In the genomic region with DNA sequence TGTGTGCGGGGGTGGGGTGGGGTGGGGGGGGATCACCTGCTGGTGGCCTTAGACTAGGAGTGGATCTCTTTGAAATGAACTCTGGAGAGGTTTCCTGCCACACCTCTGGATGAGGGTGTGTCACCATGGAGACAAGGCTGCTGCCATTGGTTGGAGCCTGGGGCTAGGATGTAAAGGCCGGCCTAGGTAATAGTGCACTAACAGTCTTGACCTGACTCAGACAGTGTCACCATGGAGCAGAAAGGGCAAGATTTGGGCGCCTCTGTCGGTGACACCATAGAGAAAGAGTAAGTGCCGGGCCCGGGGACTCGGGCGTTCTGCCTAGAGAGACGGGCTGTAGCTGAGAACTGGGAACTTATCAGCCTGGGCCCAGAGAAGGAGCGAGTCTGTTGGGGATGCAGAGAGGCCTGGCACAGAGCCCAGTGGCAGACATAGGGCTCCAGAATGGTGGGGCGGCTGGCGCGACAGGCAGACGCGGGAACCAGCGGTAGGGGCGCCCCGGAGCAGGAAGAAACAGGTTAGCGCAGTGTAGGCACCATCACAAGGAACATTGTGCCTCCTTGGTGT, we compare ENCODE assay signal across 8 mouse cellular contexts. TPM values are rescaled to one million over a fixed set of nuclear protein-coding genes. Genes with fewer than 3 reads are reported as not detected.
A peak's percentile ranks its signal among the peaks of the same experiment; 100 is the strongest.
DNase-seq lines count a peak whose midpoint lies in the region; ATAC-seq and TF ChIP-seq lines count a peak whose summit lies in the region.
"Not testable (repeated sequence)": the region's sequence is repeated elsewhere in the genome, so short reads cannot be mapped to it uniquely, and the experiment has no call there.

A gene (plus strand): TSS at position 51 of the 567 bp plus-strand sequence.

- H3K9ac ChIP-seq in MEL (ENCODE audit: control insufficient read depth, low read depth, low read length, poor library complexity, severe bottlenecking), result peak within 1 kb of the TSS; percentile 14; the same call in 1 of the 2 replicates
- H3K9ac ChIP-seq in hindbrain, embryonic 14.5 days; lung, embryonic 14.5 days; neural tube, embryonic 12.5 days; stomach, postnatal 0 days (ENCODE audit: low read length): not testable (repeated sequence)

- not testable (repeated sequence) for H3K27me3 ChIP-seq in MEL (ENCODE audit: control insufficient read depth in 1 of 2, insufficient read depth in 2 of 2, low read length in 2 of 2); hindbrain, embryonic 14.5 days (ENCODE audit: control insufficient read depth, insufficient read depth, low read length); lung, embryonic 14.5 days (ENCODE audit: insufficient read depth, low read length); neural tube, embryonic 12.5 days (replicated peaks); stomach, postnatal 0 days (ENCODE audit: control insufficient read depth, insufficient read depth, low read length)

- H3K79me2 ChIP-seq in MEL (ENCODE audit: control insufficient read depth, insufficient read depth, low read length, poor library complexity), result not testable (repeated sequence)

- peak within 1 kb of the TSS; percentile 35 for H3K4me2 ChIP-seq in hindbrain, embryonic 14.5 days (replicated peaks)
- H3K4me2 ChIP-seq in lung, embryonic 14.5 days, result peak within 1 kb of the TSS; percentile 50
- H3K4me2 ChIP-seq in neural tube, embryonic 12.5 days (replicated peaks), result peak within 1 kb of the TSS; percentile 41
- peak within 1 kb of the TSS; percentile 25; the same call in 1 of the 2 replicates for H3K4me2 ChIP-seq in stomach, postnatal 0 days (replicated peaks; ENCODE audit: low read depth)

- 5% methylated on average over 19 of the region's 19 CpGs for WGBS in hindbrain, embryonic 14.5 days
- 5% methylated on average over 18 of the region's 19 CpGs for WGBS in lung, embryonic 14.5 days
- WGBS in neural tube, embryonic 12.5 days, result 10% methylated on average over 19 of the region's 19 CpGs
- 9% methylated on average over 19 of the region's 19 CpGs for WGBS in stomach, postnatal 0 days

- not testable (repeated sequence) for H3K27ac ChIP-seq in MEL (ENCODE audit: control insufficient read depth, low read depth, low read length); hindbrain, embryonic 14.5 days; lung, embryonic 14.5 days (ENCODE audit: low read depth); neural tube, embryonic 12.5 days; stomach, postnatal 0 days (replicated peaks)

- TF ChIP-seq RAD21 in MEL (IDR thresholded peaks at IDR 0.05; ENCODE audit: low read depth, low read length), result not testable (repeated sequence)

- not testable (repeated sequence) for TF ChIP-seq CTCF in MEL (IDR thresholded peaks at IDR 0.05 in 2 of 3, conservative IDR thresholded peaks at IDR 0.05 in 1 of 3; ENCODE audit: control insufficient read depth in 1 of 3, insufficient read depth in 1 of 3, low read depth in 2 of 3, low read length in 3 of 3, poor library complexity in 1 of 3, severe bottlenecking in 1 of 3)
- TF ChIP-seq CTCF in lung, embryonic 14.5 days (IDR thresholded peaks at IDR 0.05; ENCODE audit: low read depth), result peak; percentile 30
- peak; percentile 37; the same call in 1 of the 2 replicates for TF ChIP-seq CTCF in stomach, postnatal 0 days (IDR thresholded peaks at IDR 0.05; ENCODE audit: low read depth)

- H3K36me3 ChIP-seq in MEL (ENCODE audit: control insufficient read depth in 1 of 2, insufficient read depth in 2 of 2, low read length in 2 of 2); hindbrain, embryonic 14.5 days (replicated peaks; ENCODE audit: control insufficient read depth, insufficient read depth); lung, embryonic 14.5 days (ENCODE audit: insufficient read depth); neural tube, embryonic 12.5 days; stomach, postnatal 0 days (ENCODE audit: control insufficient read depth, insufficient read depth, low read length): not testable (repeated sequence)

- not testable (repeated sequence) for TF ChIP-seq POLR2A in MEL (IDR thresholded peaks at IDR 0.05; ENCODE audit: control insufficient read depth in 1 of 2, insufficient read depth in 1 of 2, low read depth in 1 of 2, low read length in 2 of 2, poor library complexity in 1 of 2)

- ATAC-seq in common myeloid progenitor, adult 5-6 weeks (replicated peaks; ENCODE audit: low read depth, poor library complexity, severe bottlenecking), result peak; percentile 78
- peak; percentile 91 for ATAC-seq in hindbrain, embryonic 14.5 days (ENCODE audit: low FRiP score)
- ATAC-seq in lung, embryonic 14.5 days (ENCODE audit: insufficient read depth), result peak; percentile 89
- peak; percentile 89 for ATAC-seq in neural tube, embryonic 12.5 days (ENCODE audit: low FRiP score, low read depth)
- peak; percentile 81 for ATAC-seq in stomach, postnatal 0 days (ENCODE audit: low FRiP score, low TSS enrichment)

- H3K9me3 ChIP-seq in MEL (replicated peaks; ENCODE audit: insufficient read depth, low read length); hindbrain, embryonic 14.5 days (ENCODE audit: control insufficient read depth, low read length); lung, embryonic 14.5 days (ENCODE audit: low read depth, low read length); neural tube, embryonic 12.5 days; stomach, postnatal 0 days (ENCODE audit: control insufficient read depth, low read length): not testable (repeated sequence)

- peak within 1 kb of the TSS; percentile 55 to 61 for H3K4me3 ChIP-seq in MEL (ENCODE audit: control insufficient read depth in 1 of 2, insufficient read depth in 1 of 2, low read depth in 2 of 2, low read length in 2 of 2)
- not testable (repeated sequence) for H3K4me3 ChIP-seq in hindbrain, embryonic 14.5 days (replicated peaks; ENCODE audit: low read length); lung, embryonic 14.5 days (ENCODE audit: low read depth, low read length); neural tube, embryonic 12.5 days; stomach, postnatal 0 days (ENCODE audit: low read depth, low read length)

- not testable (repeated sequence) for TF ChIP-seq EP300 in MEL (IDR thresholded peaks at IDR 0.05; ENCODE audit: low read depth in 1 of 2, low read length in 2 of 2); stomach, postnatal 0 days (optimal IDR thresholded peaks at IDR 0.05)

- peak; percentile 16 for DNase-seq in MEL (ENCODE audit: low read depth, low spot score)
- peak; percentile 16 to 33 for DNase-seq in gastrocnemius, adult 8-10 months (ENCODE audit: low spot score in 2 of 2)
- not testable (repeated sequence) for DNase-seq in hindbrain, embryonic 14.5 days (ENCODE audit: low spot score)
- DNase-seq in layer of hippocampus, adult 9-11 months, result peak; percentile 41
- DNase-seq in lung, embryonic 14.5 days, result peak; percentile 26
- peak; percentile 24 for DNase-seq in stomach, postnatal 0 days (ENCODE audit: low spot score)

- H3K4me1 ChIP-seq in MEL (ENCODE audit: control insufficient read depth in 1 of 2, insufficient read depth in 2 of 2, low read length in 2 of 2); hindbrain, embryonic 14.5 days (replicated peaks; ENCODE audit: control insufficient read depth, insufficient read depth, low read length); lung, embryonic 14.5 days (ENCODE audit: insufficient read depth); neural tube, embryonic 12.5 days; stomach, postnatal 0 days (replicated peaks; ENCODE audit: control insufficient read depth, insufficient read depth): not testable (repeated sequence)

RNA-seq across cellular contexts. Expression of the gene that starts here (rescaled TPM):
- total RNA-seq in MEL (2012; rRNA removed), result 0.65 and 0.85 TPM in 2 replicates
- 1 to 10 TPM in 1 of 2 experiments, not detected in 1; 1.7 TPM for polyA plus RNA-seq in MEL (2012; ENCODE audit: insufficient read depth in 1 of 2, insufficient read length in 2 of 2, low read depth in 1 of 2, low replicate concordance in 2 of 2, missing spikeins in 1 of 2)
- total RNA-seq in common myeloid progenitor, adult 5-6 weeks (2017), result 1.5 and 5.4 TPM in 2 replicates
- total RNA-seq in gastrocnemius, adult 8-10 months (2022), result under 1 TPM in 3 of 4 experiments, not detected in 1; 0.29 to 0.64 (median 0.52) TPM
- 0.67 and 1.1 TPM in 2 replicates for polyA plus RNA-seq in hindbrain, embryonic 14.5 days (2014; fragmentation: Nextera tagmentation; extraction: Ambion mirVana)
- 0.42 and 0.76 TPM in 2 replicates for polyA plus RNA-seq in lung, embryonic 14.5 days (2014; fragmentation: Nextera tagmentation; extraction: Ambion mirVana)
- 0.28 and 0.29 TPM in 2 replicates for polyA plus RNA-seq in neural tube, embryonic 12.5 days (2016; fragmentation: Nextera tagmentation; extraction: Ambion mirVana)
- polyA plus RNA-seq in stomach, postnatal 0 days (2015; fragmentation: Nextera tagmentation; extraction: Ambion mirVana), result 0.33 and 0.40 TPM in 2 replicates

Comparison
In these comparisons a context has a peak if more than half of its experiments do, and no peak if none do; other contexts are left out.
1. Peak in DNase-seq in gastrocnemius, adult 8-10 months; RNA of the gene not detected or under 1 TPM.
2. Peak in DNase-seq, ATAC-seq and H3K4me2 ChIP-seq in lung, embryonic 14.5 days; RNA of the gene not detected or under 1 TPM.
3. Peak in ATAC-seq and H3K4me2 ChIP-seq in neural tube, embryonic 12.5 days; RNA of the gene not detected or under 1 TPM.
4. Peak in DNase-seq, ATAC-seq and H3K4me2 ChIP-seq in stomach, postnatal 0 days; RNA of the gene not detected or under 1 TPM.